Mouse (Mus musculus) heart, embryonic 11.5 days (tissue): ENCODE measurements around the gene Cabp1. TPM values are rescaled to one million over a fixed set of nuclear protein-coding genes. Genes with fewer than 3 reads are reported as not detected.

Experiments
- ATAC-seq: fragments of 200-750 bp; cut with Nextera tagmentation; replicated peaks from 2 replicates; pipeline ENCODE4 v1.8.0; 2017; ENCODE audit warnings: moderate library complexity; ENCODE audit not compliant: insufficient number of reproducible peaks, low FRiP score, low TSS enrichment
- H3K27ac ChIP-seq: fragments of 300-500 bp; sonication (generic); 2 replicates; pipeline ENCODE4 v1.5.1; 2014; ENCODE audit warnings: mild to moderate bottlenecking, low read depth, low read length
- H3K27me3 ChIP-seq: fragments of 300-500 bp; sonication (generic); 2 replicates; pipeline ENCODE4 v1.6.1; 2014; ENCODE audit warnings: mild to moderate bottlenecking, low read length, mixed read lengths; ENCODE audit not compliant: control insufficient read depth, insufficient read depth
- H3K36me3 ChIP-seq: fragments of 300-500 bp; sonication (generic); 2 replicates; pipeline ENCODE4 v1.6.1; 2014; ENCODE audit warnings: mild to moderate bottlenecking, low read length, moderate library complexity, mixed read lengths; ENCODE audit not compliant: control insufficient read depth, insufficient read depth
- H3K4me1 ChIP-seq: fragments of 300-500 bp; sonication (generic); 2 replicates; pipeline ENCODE4 v1.6.1; 2014; ENCODE audit warnings: low read length; ENCODE audit not compliant: control insufficient read depth, insufficient read depth
- H3K4me2 ChIP-seq: fragments of 300-500 bp; sonication (generic); 2 replicates; pipeline ENCODE4 v1.6.1; 2014; ENCODE audit warnings: mild to moderate bottlenecking, moderate library complexity
- H3K4me3 ChIP-seq: fragments of 300-500 bp; sonication (generic); 2 replicates; pipeline ENCODE4 v1.5.1; 2014; ENCODE audit warnings: low read depth, low read length
- H3K9ac ChIP-seq: fragments of 300-500 bp; sonication (generic); 2 replicates; pipeline ENCODE4 v1.6.1; 2014; ENCODE audit warnings: mild to moderate bottlenecking, low read depth, low read length, moderate library complexity
- H3K9me3 ChIP-seq: fragments of 300-500 bp; sonication (generic); replicated peaks from 2 replicates; pipeline ENCODE4 v1.6.1; 2016; ENCODE audit warnings: low read length; ENCODE audit not compliant: control insufficient read depth
- WGBS: fragments of 180-500 bp; shearing (Covaris S2); extraction: QIAGEN DNeasy Blood & Tissue Kit; methylation state at CpG from one replicate; pipeline ENCODE4 v1.1.7; 2014; ENCODE audit not compliant: insufficient replicate concordance; 5-methylcytosine and 5-hydroxymethylcytosine counted together
- polyA plus RNA-seq: library from polyadenylated mRNA; unstranded; fragments of >200 nt; fragmentation: Nextera tagmentation; extraction: Ambion mirVana; gene quantifications from 2 replicates; pipeline ENCODE4 v1.2.1, GENCODE M21; 2014

Gene Cabp1
- polyA plus RNA-seq, 1 experiment from 2014 or later = 0.63 TPM

GRCm38 (mm10) chr5:115125211-115125871 is 68.8 kb downstream of the Cabp1 start:
- no peak overlapping the region for H3K4me3 ChIP-seq
- no peaks in the 10 kb centered on the region for H3K9me3 ChIP-seq
- H3K27ac ChIP-seq = no peak overlapping the region
- no peaks in the 10 kb centered on the region for H3K27me3 ChIP-seq
- H3K36me3 ChIP-seq = peaks cover 23% of the 10 kb centered on the region
- 30% methylated on average over 24 of the region's 24 CpGs for WGBS
- ATAC-seq = no peak
- no peaks in the 10 kb centered on the region for H3K4me1 ChIP-seq
- no peak overlapping the region for H3K9ac ChIP-seq
- no peak overlapping the region for H3K4me2 ChIP-seq

DNA sequence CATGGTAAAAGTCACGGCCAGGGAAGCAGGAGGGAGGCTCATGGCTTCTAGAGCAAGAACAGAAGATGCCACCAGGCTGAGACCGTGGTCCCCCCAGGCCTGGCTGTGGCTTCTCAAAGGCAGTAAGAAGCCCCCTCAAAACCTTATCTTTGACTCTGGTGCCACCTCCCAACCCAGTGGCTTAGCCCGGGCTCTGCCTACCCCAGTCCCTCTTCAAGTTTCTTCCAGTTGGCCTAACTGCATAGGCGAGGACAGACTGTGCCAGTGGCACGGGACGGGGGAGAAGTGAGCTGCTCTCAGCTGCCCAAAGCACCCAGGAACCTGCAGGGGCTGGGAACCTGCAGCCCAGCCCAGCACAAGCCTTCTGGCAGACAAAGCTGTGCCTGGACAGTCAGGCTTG is 69.5 kb downstream of the Cabp1 start:
- WGBS = 92% methylated on average over 6 of the region's 6 CpGs
- no peak overlapping the region for H3K4me2 ChIP-seq
- H3K9me3 ChIP-seq = no peaks in the 10 kb centered on the region
- no peak overlapping the region for H3K4me3 ChIP-seq
- ATAC-seq = no peak
- peaks cover 18% of the 10 kb centered on the region for H3K36me3 ChIP-seq
- no peak overlapping the region for H3K27ac ChIP-seq
- no peaks in the 10 kb centered on the region for H3K27me3 ChIP-seq
- H3K4me1 ChIP-seq = no peaks in the 10 kb centered on the region
- no peak overlapping the region for H3K9ac ChIP-seq

- H3K9me3 ChIP-seq = no peaks in the 10 kb centered on the region
- H3K4me1 ChIP-seq = no peaks in the 10 kb centered on the region
- H3K36me3 ChIP-seq = peaks cover 17% of the 10 kb centered on the region
- H3K4me2 ChIP-seq = no peak overlapping the region
- H3K27ac ChIP-seq = no peak overlapping the region
- no peak for ATAC-seq
- 84% methylated on average over 5 of the region's 5 CpGs for WGBS
- no peaks in the 10 kb centered on the region for H3K27me3 ChIP-seq
- H3K9ac ChIP-seq = no peak overlapping the region
- H3K4me3 ChIP-seq = no peak overlapping the region
Measured at GRCm38 (mm10) chr5:115120978-115121377, 73.2 kb downstream of the Cabp1 start.

DNA sequence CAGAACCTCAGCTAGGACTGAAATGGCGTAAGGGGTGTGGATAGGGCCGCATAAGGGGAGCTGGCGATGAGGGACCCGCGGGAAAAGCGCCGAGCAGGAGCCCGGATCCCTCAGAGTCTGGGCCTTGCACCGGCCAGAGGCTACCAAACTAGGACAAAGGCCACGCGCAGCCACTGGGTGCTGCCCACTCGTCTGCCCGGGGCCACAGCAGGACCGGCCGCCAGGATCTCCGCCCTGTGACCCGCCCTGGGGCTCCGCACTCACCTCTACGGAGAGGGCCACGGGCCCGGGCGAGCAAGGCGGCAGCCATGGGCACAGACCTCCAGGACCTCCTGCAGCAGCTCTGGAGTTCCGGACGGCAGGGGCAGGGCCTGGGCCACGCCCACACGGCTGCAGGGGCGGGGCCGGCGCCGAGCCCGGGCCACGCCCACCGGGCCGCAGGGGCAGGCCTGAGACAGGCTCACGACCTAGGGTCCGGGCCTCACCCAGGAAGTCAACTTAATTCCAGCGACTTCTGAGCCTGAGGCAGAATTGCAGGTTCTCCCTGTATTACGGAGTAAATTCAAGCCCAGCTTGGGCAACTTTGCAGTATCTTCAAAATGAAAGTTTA is 75.1 kb downstream of the Cabp1 start, which contains the start of gene Acads:
TSS of gene Acads (minus strand) at position 386 of the 610 bp plus-strand sequence.
- H3K36me3 ChIP-seq = peaks cover 24% of the 10 kb centered on the region
- H3K9ac ChIP-seq = peak within 1 kb of the TSS; percentile 91
- no peaks in the 10 kb centered on the region for H3K4me1 ChIP-seq
- peak within 1 kb of the TSS; percentile 68 for H3K4me2 ChIP-seq
- WGBS = 0% methylated on average over 38 of the region's 39 CpGs
- no peaks in the 10 kb centered on the region for H3K27me3 ChIP-seq
- H3K9me3 ChIP-seq = no peaks in the 10 kb centered on the region
- ATAC-seq = peak; percentile 86
- peak within 1 kb of the TSS; percentile 94 for H3K4me3 ChIP-seq
- peak within 1 kb of the TSS; percentile 68 for H3K27ac ChIP-seq

Other genes with a start within 250 kb of the Cabp1 start
- not detected in 2 replicates for gene Hnf1a, start 223.3 kb downstream of the Cabp1 start, polyA plus RNA-seq
- gene Sppl3, start 183.2 kb downstream of the Cabp1 start, polyA plus RNA-seq = 15.5 and 18.6 TPM in 2 replicates
- 19.1 and 19.2 TPM in 2 replicates for gene Gm10401, start 96.1 kb downstream of the Cabp1 start, polyA plus RNA-seq
- 45.5 and 75.6 TPM in 2 replicates for gene Acads, start 75.0 kb downstream of the Cabp1 start, polyA plus RNA-seq
- 18.9 and 21.6 TPM in 2 replicates for gene Unc119b, start 59.4 kb downstream of the Cabp1 start, polyA plus RNA-seq
- gene Mlec, start 36.2 kb downstream of the Cabp1 start, polyA plus RNA-seq = 68.9 and 77.8 TPM in 2 replicates
- 86.9 and 90.6 TPM in 2 replicates for gene Pop5, start 41.5 kb upstream of the Cabp1 start, polyA plus RNA-seq
- 58.0 and 77.3 TPM in 2 replicates for gene Rnf10, start 78.5 kb upstream of the Cabp1 start, polyA plus RNA-seq
- gene Coq5, start 85.3 kb upstream of the Cabp1 start, polyA plus RNA-seq = 79.6 and 81.8 TPM in 2 replicates
- gene Dynll1, start 106.6 kb upstream of the Cabp1 start, polyA plus RNA-seq = 1,523 and 1,540 TPM in 2 replicates
- gene Srsf9, start 132.8 kb upstream of the Cabp1 start, polyA plus RNA-seq = 140 and 149 TPM in 2 replicates
- 27.0 and 31.0 TPM in 2 replicates for gene Gatc, start 146.8 kb upstream of the Cabp1 start, polyA plus RNA-seq
- 40.4 and 43.9 TPM in 2 replicates for gene Triap1, start 146.8 kb upstream of the Cabp1 start, polyA plus RNA-seq
- gene Cox6a1, start 154.6 kb upstream of the Cabp1 start, polyA plus RNA-seq = 1,289 and 1,331 TPM in 2 replicates
- 7.6 and 9.4 TPM in 2 replicates for gene Msi1, start 235.2 kb upstream of the Cabp1 start, polyA plus RNA-seq